Mouse (Mus musculus): ENCODE measurements around the gene Gpr153. TPM values are rescaled to one million over a fixed set of nuclear protein-coding genes. Genes with fewer than 3 reads are reported as not detected.
A peak's percentile ranks its signal among the peaks of the same experiment; 100 is the strongest.
"Not testable (repeated sequence)": the region's sequence is repeated elsewhere in the genome, so short reads cannot be mapped to it uniquely, and the experiment has no call there.

Gene Gpr153
- polyA plus RNA-seq (2015; fragmentation: Nextera tagmentation; extraction: Ambion mirVana) = 0.47 and 0.58 TPM in 2 replicates

GRCm38 (mm10) chr4:152273621-152274236 is at the start of gene Gpr153:
Gene Gpr153, plus strand, starts transcription at chr4:152274232.
- 3% methylated on average over 29 of the region's 48 CpGs for WGBS (ENCODE audit: insufficient replicate concordance)
- H3K27ac ChIP-seq (ENCODE audit: low read depth) = 0 out of 2 replicates have a peak within 1 kb of the TSS, but pooled peaks have one; percentile 16
- peak within 1 kb of the TSS; percentile 40 for H3K4me3 ChIP-seq (ENCODE audit: low read depth, low read length)
- ATAC-seq = 0 out of 2 replicates have a peak, but pooled peaks have one; percentile 19
- no peaks in the 10 kb centered on the region for H3K36me3 ChIP-seq (replicated peaks; ENCODE audit: insufficient read depth, low read length)
- peaks cover 31% of the 10 kb centered on the region for H3K27me3 ChIP-seq (ENCODE audit: insufficient read depth, low read length)
- peak within 1 kb of the TSS; percentile 70 for H3K4me2 ChIP-seq (ENCODE audit: low read depth, low read length)
- DNase-seq = no peak
- no peak for TF ChIP-seq CTCF (IDR thresholded peaks at IDR 0.05; ENCODE audit: low read depth)
- no peak for TF ChIP-seq EP300 (IDR thresholded peaks at IDR 0.05; ENCODE audit: low read depth)
- H3K9me3 ChIP-seq (ENCODE audit: low read length) = no peaks in the 10 kb centered on the region
- peaks cover 9% of the 10 kb centered on the region for H3K4me1 ChIP-seq (ENCODE audit: insufficient read depth)
- peak within 1 kb of the TSS; percentile 7; the same call in 1 of the 2 replicates for H3K9ac ChIP-seq (replicated peaks)

GRCm38 (mm10) chr4:152226901-152227486 is 47.0 kb upstream of the Gpr153 start:
- ATAC-seq = no peak
- no peaks in the 10 kb centered on the region for H3K4me1 ChIP-seq (ENCODE audit: insufficient read depth)
- DNase-seq = no peak
- H3K9me3 ChIP-seq (ENCODE audit: low read length) = no peaks in the 10 kb centered on the region
- H3K27ac ChIP-seq (ENCODE audit: low read depth) = no peak overlapping the region
- H3K4me2 ChIP-seq (ENCODE audit: low read depth, low read length) = no peak overlapping the region
- H3K36me3 ChIP-seq (replicated peaks; ENCODE audit: insufficient read depth, low read length) = no peaks in the 10 kb centered on the region
- no peaks in the 10 kb centered on the region for H3K27me3 ChIP-seq (ENCODE audit: insufficient read depth, low read length)
- WGBS (ENCODE audit: insufficient replicate concordance) = 84% methylated on average over 13 of the region's 13 CpGs
- no peak overlapping the region for H3K9ac ChIP-seq (replicated peaks)
- TF ChIP-seq EP300 (IDR thresholded peaks at IDR 0.05; ENCODE audit: low read depth) = no peak
- no peak for TF ChIP-seq CTCF (IDR thresholded peaks at IDR 0.05; ENCODE audit: low read depth)
- H3K4me3 ChIP-seq (ENCODE audit: low read depth, low read length) = no peak overlapping the region

- H3K9ac ChIP-seq (replicated peaks) = no peak overlapping the region
- no peaks in the 10 kb centered on the region for H3K36me3 ChIP-seq (replicated peaks; ENCODE audit: insufficient read depth, low read length)
- DNase-seq (no peak), ATAC-seq (no peak)
- no peak overlapping the region for H3K27ac ChIP-seq (ENCODE audit: low read depth)
- no peaks in the 10 kb centered on the region for H3K9me3 ChIP-seq (ENCODE audit: low read length)
- H3K4me2 ChIP-seq (ENCODE audit: low read depth, low read length) = no peak overlapping the region
- WGBS (ENCODE audit: insufficient replicate concordance) = 66% methylated on average over 12 of the region's 12 CpGs
- H3K27me3 ChIP-seq (ENCODE audit: insufficient read depth, low read length) = no peaks in the 10 kb centered on the region
- no peak for TF ChIP-seq EP300 (IDR thresholded peaks at IDR 0.05; ENCODE audit: low read depth)
- no peak for TF ChIP-seq CTCF (IDR thresholded peaks at IDR 0.05; ENCODE audit: low read depth)
- no peak overlapping the region for H3K4me3 ChIP-seq (ENCODE audit: low read depth, low read length)
- H3K4me1 ChIP-seq (ENCODE audit: insufficient read depth) = no peaks in the 10 kb centered on the region
Observed at GRCm38 (mm10) chr4:152227749-152228527, 46.1 kb upstream of the Gpr153 start.

GRCm38 (mm10) chr4:152230331-152230730 is 43.7 kb upstream of the Gpr153 start:
- H3K4me3 ChIP-seq (ENCODE audit: low read depth, low read length); H3K9ac ChIP-seq (replicated peaks); H3K9me3 ChIP-seq (ENCODE audit: low read length); H3K4me1 ChIP-seq (ENCODE audit: insufficient read depth); H3K4me2 ChIP-seq (ENCODE audit: low read depth, low read length); H3K36me3 ChIP-seq (replicated peaks; ENCODE audit: insufficient read depth, low read length); H3K27me3 ChIP-seq (ENCODE audit: insufficient read depth, low read length); H3K27ac ChIP-seq (ENCODE audit: low read depth); DNase-seq: not testable (repeated sequence)
- peak; percentile 48 for ATAC-seq
- WGBS (ENCODE audit: insufficient replicate concordance) = 59% methylated on average over 4 of the region's 4 CpGs

GRCm38 (mm10) chr4:152231326-152231725 is 42.7 kb upstream of the Gpr153 start:
- ATAC-seq (no peak), DNase-seq (no peak)
- no peaks in the 10 kb centered on the region for H3K36me3 ChIP-seq (replicated peaks; ENCODE audit: insufficient read depth, low read length)
- H3K27ac ChIP-seq (ENCODE audit: low read depth) = no peak overlapping the region
- no peaks in the 10 kb centered on the region for H3K4me1 ChIP-seq (ENCODE audit: insufficient read depth)
- no peaks in the 10 kb centered on the region for H3K27me3 ChIP-seq (ENCODE audit: insufficient read depth, low read length)
- TF ChIP-seq CTCF (IDR thresholded peaks at IDR 0.05; ENCODE audit: low read depth) (no peak), EP300 (IDR thresholded peaks at IDR 0.05; ENCODE audit: low read depth) (no peak)
- no peak overlapping the region for H3K4me2 ChIP-seq (ENCODE audit: low read depth, low read length)
- no peaks in the 10 kb centered on the region for H3K9me3 ChIP-seq (ENCODE audit: low read length)
- WGBS (ENCODE audit: insufficient replicate concordance) = 73% methylated on average over 7 of the region's 7 CpGs
- H3K4me3 ChIP-seq (ENCODE audit: low read depth, low read length) = no peak overlapping the region
- no peak overlapping the region for H3K9ac ChIP-seq (replicated peaks)

- Histone ChIP-seq H3K4me1 (ENCODE audit: insufficient read depth) (no peaks in the 10 kb centered on the region), H3K4me3 (ENCODE audit: low read depth, low read length) (no peak overlapping the region), H3K9ac (replicated peaks) (no peak overlapping the region), H3K27me3 (ENCODE audit: insufficient read depth, low read length) (no peaks in the 10 kb centered on the region), H3K27ac (ENCODE audit: low read depth) (no peak overlapping the region), H3K9me3 (ENCODE audit: low read length) (no peaks in the 10 kb centered on the region), H3K4me2 (ENCODE audit: low read depth, low read length) (no peak overlapping the region), H3K36me3 (replicated peaks; ENCODE audit: insufficient read depth, low read length) (no peaks in the 10 kb centered on the region; the same call in 1 of the 2 replicates)
- TF ChIP-seq CTCF (IDR thresholded peaks at IDR 0.05; ENCODE audit: low read depth) (no peak), EP300 (IDR thresholded peaks at IDR 0.05; ENCODE audit: low read depth) (no peak)
- ATAC-seq (no peak), DNase-seq (no peak)
- WGBS (ENCODE audit: insufficient replicate concordance) = 76% methylated on average over 4 of the region's 4 CpGs
Observed at GRCm38 (mm10) chr4:152232411-152232903, 41.6 kb upstream of the Gpr153 start.
